Mouse (Mus musculus): ENCODE data around the gene Krtap1-3. TPM values are rescaled to one million over a fixed set of nuclear protein-coding genes. Genes with fewer than 3 reads are reported as not detected.

The Krtap1-3 gene
- polyA plus RNA-seq, 1 experiment, result not detected

GRCm38 (mm10) chr11:99556195-99556594 lies 34.9 kb downstream of the Krtap1-3 start:
- Histone ChIP-seq H3K27ac (ENCODE audit: control insufficient read depth, insufficient read depth, low read depth, low read length, poor library complexity) (no peak overlapping the region), H3K4me3 (replicated peaks; ENCODE audit: control insufficient read depth, low read depth, low read length) (no peak overlapping the region), H3K4me1 (ENCODE audit: control insufficient read depth, insufficient read depth, low read length) (no peaks in the 10 kb centered on the region)
- WGBS, result 77% methylated on average over 2 of the region's 2 CpGs
- TF ChIP-seq CTCF (IDR thresholded peaks at IDR 0.05; ENCODE audit: control insufficient read depth, insufficient read depth, low read length) (no peak), POLR2A (IDR thresholded peaks at IDR 0.05; ENCODE audit: borderline replicate concordance, control insufficient read depth, low read depth, low read length) (no peak)

DNA sequence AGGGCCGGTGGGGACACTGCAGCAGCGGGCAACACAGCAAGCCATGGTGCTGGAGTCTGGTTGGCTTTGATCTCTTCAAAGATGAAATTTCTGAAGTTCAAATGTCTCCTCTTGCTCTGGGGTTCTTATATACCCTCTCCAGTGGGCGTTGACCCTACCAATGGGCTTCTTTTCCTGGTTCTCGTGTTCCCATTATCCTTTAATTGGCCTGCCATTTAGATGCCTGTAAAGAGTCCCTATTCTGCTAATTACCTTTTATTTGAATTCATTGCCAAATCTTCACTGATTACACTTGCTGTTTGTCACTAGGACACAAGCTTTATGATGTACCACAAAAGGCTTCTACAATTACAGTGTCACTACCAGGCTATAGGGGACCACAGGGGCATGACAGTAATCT lies 40.4 kb downstream of the Krtap1-3 start, which contains the start of gene Krtap3-3:
TSS of gene Krtap3-3 (minus strand) at position 101 of the 400 bp plus-strand sequence.
- H3K4me1 ChIP-seq (ENCODE audit: control insufficient read depth, insufficient read depth, low read length), result no peaks in the 10 kb centered on the region
- WGBS, result 48% methylated on average over 4 of the region's 4 CpGs
- no peak within 1 kb of the TSS for H3K4me3 ChIP-seq (replicated peaks; ENCODE audit: control insufficient read depth, low read depth, low read length)
- TF ChIP-seq CTCF (IDR thresholded peaks at IDR 0.05; ENCODE audit: control insufficient read depth, insufficient read depth, low read length) (no peak), POLR2A (IDR thresholded peaks at IDR 0.05; ENCODE audit: borderline replicate concordance, control insufficient read depth, low read depth, low read length) (no peak)
- H3K27ac ChIP-seq (ENCODE audit: control insufficient read depth, insufficient read depth, low read depth, low read length, poor library complexity), result no peak within 1 kb of the TSS

- Histone ChIP-seq H3K4me3 (replicated peaks; ENCODE audit: control insufficient read depth, low read depth, low read length) (no peak overlapping the region), H3K27ac (ENCODE audit: control insufficient read depth, insufficient read depth, low read depth, low read length, poor library complexity) (no peak overlapping the region), H3K4me1 (ENCODE audit: control insufficient read depth, insufficient read depth, low read length) (no peaks in the 10 kb centered on the region)
- TF ChIP-seq CTCF (IDR thresholded peaks at IDR 0.05; ENCODE audit: control insufficient read depth, insufficient read depth, low read length) (no peak), POLR2A (IDR thresholded peaks at IDR 0.05; ENCODE audit: borderline replicate concordance, control insufficient read depth, low read depth, low read length) (no peak)
Measured at GRCm38 (mm10) chr11:99547892-99548291, 43.2 kb downstream of the Krtap1-3 start.

Other genes with a start within 250 kb of the Krtap1-3 start
- 2.6 TPM in 1 of 2 replicates, not detected in the other for gene Krt27, start 240.2 kb downstream of the Krtap1-3 start, polyA plus RNA-seq (2011; ENCODE audit: insufficient read depth, insufficient read length, low replicate concordance, missing spikeins)
- not detected in 2 replicates for gene Krt28, start 216.4 kb downstream of the Krtap1-3 start, polyA plus RNA-seq (2011; ENCODE audit: insufficient read depth, insufficient read length, low replicate concordance, missing spikeins)
- gene Krt10, start 202.0 kb downstream of the Krtap1-3 start, polyA plus RNA-seq (2011; ENCODE audit: insufficient read depth, insufficient read length, low replicate concordance, missing spikeins), result not detected in 2 replicates
- gene Krt12, start 169.1 kb downstream of the Krtap1-3 start, polyA plus RNA-seq (2011; ENCODE audit: insufficient read depth, insufficient read length, low replicate concordance, missing spikeins), result not detected in 2 replicates
- gene Krt20, start 153.2 kb downstream of the Krtap1-3 start, polyA plus RNA-seq (2011; ENCODE audit: insufficient read depth, insufficient read length, low replicate concordance, missing spikeins), result not detected in 2 replicates
- not detected in 2 replicates for gene Krt23, start 98.2 kb downstream of the Krtap1-3 start, polyA plus RNA-seq (2011; ENCODE audit: insufficient read depth, insufficient read length, low replicate concordance, missing spikeins)
- gene Krt39, start 70.0 kb downstream of the Krtap1-3 start, polyA plus RNA-seq (2011; ENCODE audit: insufficient read depth, insufficient read length, low replicate concordance, missing spikeins), result not detected in 2 replicates
- not detected in 2 replicates for gene Krt40, start 48.2 kb downstream of the Krtap1-3 start, polyA plus RNA-seq (2011; ENCODE audit: insufficient read depth, insufficient read length, low replicate concordance, missing spikeins)
- gene Krtap3-3, start 40.5 kb downstream of the Krtap1-3 start, polyA plus RNA-seq (2011; ENCODE audit: insufficient read depth, insufficient read length, low replicate concordance, missing spikeins), result not detected in 2 replicates
- gene Krtap3-2, start 34.5 kb downstream of the Krtap1-3 start, polyA plus RNA-seq (2011; ENCODE audit: insufficient read depth, insufficient read length, low replicate concordance, missing spikeins), result not detected in 2 replicates
- gene Gm11939, start 31.9 kb downstream of the Krtap1-3 start, polyA plus RNA-seq (2011; ENCODE audit: insufficient read depth, insufficient read length, low replicate concordance, missing spikeins), result not detected in 2 replicates
- gene Krtap3-1, start 24.7 kb downstream of the Krtap1-3 start, polyA plus RNA-seq (2011; ENCODE audit: insufficient read depth, insufficient read length, low replicate concordance, missing spikeins), result not detected in 2 replicates
- 1.5 TPM in 1 of 2 replicates, not detected in the other for gene Krtap1-5, start 10.3 kb downstream of the Krtap1-3 start, polyA plus RNA-seq (2011; ENCODE audit: insufficient read depth, insufficient read length, low replicate concordance, missing spikeins)
- gene Krtap1-4, start 7.7 kb downstream of the Krtap1-3 start, polyA plus RNA-seq (2011; ENCODE audit: insufficient read depth, insufficient read length, low replicate concordance, missing spikeins), result not detected in 2 replicates
- not detected in 2 replicates for gene Krtap9-3, start 6.8 kb upstream of the Krtap1-3 start, polyA plus RNA-seq (2011; ENCODE audit: insufficient read depth, insufficient read length, low replicate concordance, missing spikeins)
- gene Gm11938, start 12.0 kb upstream of the Krtap1-3 start, polyA plus RNA-seq (2011; ENCODE audit: insufficient read depth, insufficient read length, low replicate concordance, missing spikeins), result not detected in 2 replicates
- gene Gm11937, start 18.9 kb upstream of the Krtap1-3 start, polyA plus RNA-seq (2011; ENCODE audit: insufficient read depth, insufficient read length, low replicate concordance, missing spikeins), result not detected in 2 replicates
- gene Krtap2-4, start 23.5 kb upstream of the Krtap1-3 start, polyA plus RNA-seq (2011; ENCODE audit: insufficient read depth, insufficient read length, low replicate concordance, missing spikeins), result not detected in 2 replicates
- gene Gm11562, start 29.1 kb upstream of the Krtap1-3 start, polyA plus RNA-seq (2011; ENCODE audit: insufficient read depth, insufficient read length, low replicate concordance, missing spikeins), result not detected in 2 replicates
- not detected in 2 replicates for gene Krtap4-1, start 36.9 kb upstream of the Krtap1-3 start, polyA plus RNA-seq (2011; ENCODE audit: insufficient read depth, insufficient read length, low replicate concordance, missing spikeins)
- not detected in 2 replicates for gene Krtap4-2, start 43.7 kb upstream of the Krtap1-3 start, polyA plus RNA-seq (2011; ENCODE audit: insufficient read depth, insufficient read length, low replicate concordance, missing spikeins)
- gene Krtap4-7, start 52.8 kb upstream of the Krtap1-3 start, polyA plus RNA-seq (2011; ENCODE audit: insufficient read depth, insufficient read length, low replicate concordance, missing spikeins), result not detected in 2 replicates
- not detected in 2 replicates for gene Gm11555, start 58.9 kb upstream of the Krtap1-3 start, polyA plus RNA-seq (2011; ENCODE audit: insufficient read depth, insufficient read length, low replicate concordance, missing spikeins)
- gene Gm11563, start 67.6 kb upstream of the Krtap1-3 start, polyA plus RNA-seq (2011; ENCODE audit: insufficient read depth, insufficient read length, low replicate concordance, missing spikeins), result not detected in 2 replicates
- not detected in 2 replicates for gene Krtap4-6, start 74.6 kb upstream of the Krtap1-3 start, polyA plus RNA-seq (2011; ENCODE audit: insufficient read depth, insufficient read length, low replicate concordance, missing spikeins)
- not detected in 2 replicates for gene Gm14190, start 99.4 kb upstream of the Krtap1-3 start, polyA plus RNA-seq (2011; ENCODE audit: insufficient read depth, insufficient read length, low replicate concordance, missing spikeins)
- not detected in 2 replicates for gene Gm14180, start 143.0 kb upstream of the Krtap1-3 start, polyA plus RNA-seq (2011; ENCODE audit: insufficient read depth, insufficient read length, low replicate concordance, missing spikeins)
- gene Gm11595, start 181.6 kb upstream of the Krtap1-3 start, polyA plus RNA-seq (2011; ENCODE audit: insufficient read depth, insufficient read length, low replicate concordance, missing spikeins), result not detected in 2 replicates
- not detected in 2 replicates for gene Krtap4-8, start 189.4 kb upstream of the Krtap1-3 start, polyA plus RNA-seq (2011; ENCODE audit: insufficient read depth, insufficient read length, low replicate concordance, missing spikeins)
- gene Krtap4-9, start 193.9 kb upstream of the Krtap1-3 start, polyA plus RNA-seq (2011; ENCODE audit: insufficient read depth, insufficient read length, low replicate concordance, missing spikeins), result not detected in 2 replicates
- gene Gm11596, start 202.1 kb upstream of the Krtap1-3 start, polyA plus RNA-seq (2011; ENCODE audit: insufficient read depth, insufficient read length, low replicate concordance, missing spikeins), result not detected in 2 replicates
- gene Gm11569, start 207.6 kb upstream of the Krtap1-3 start, polyA plus RNA-seq (2011; ENCODE audit: insufficient read depth, insufficient read length, low replicate concordance, missing spikeins), result not detected in 2 replicates
- not detected in 2 replicates for gene Gm11554, start 213.1 kb upstream of the Krtap1-3 start, polyA plus RNA-seq (2011; ENCODE audit: insufficient read depth, insufficient read length, low replicate concordance, missing spikeins)
- not detected in 2 replicates for gene Krtap4-13, start 218.6 kb upstream of the Krtap1-3 start, polyA plus RNA-seq (2011; ENCODE audit: insufficient read depth, insufficient read length, low replicate concordance, missing spikeins)
- not detected in 2 replicates for gene Gm11564, start 224.3 kb upstream of the Krtap1-3 start, polyA plus RNA-seq (2011; ENCODE audit: insufficient read depth, insufficient read length, low replicate concordance, missing spikeins)
- gene 2300003K06Rik, start 246.7 kb upstream of the Krtap1-3 start, polyA plus RNA-seq (2011; ENCODE audit: insufficient read depth, insufficient read length, low replicate concordance, missing spikeins), result not detected in 2 replicates

Measured in bone marrow, adult 2 months (tissue).